Mouse (Mus musculus): ENCODE data around the gene Pmepa1.

Gene Pmepa1

GRCm38 (mm10) chr2:173183836-173184460 is 92.4 kb downstream of the Pmepa1 start:
- DNase-seq, result peak; percentile 31 to 70

GRCm38 (mm10) chr2:173183311-173183710 is 93.0 kb downstream of the Pmepa1 start:
- peak in 1 of 2 experiments; percentile 12 for DNase-seq

- DNase-seq, result peak in 1 of 2 experiments; percentile 14
Observed at GRCm38 (mm10) chr2:173182796-173183195, 93.5 kb downstream of the Pmepa1 start.

GRCm38 (mm10) chr2:173181901-173182300 is 94.4 kb downstream of the Pmepa1 start:
- no peak for DNase-seq

DNA sequence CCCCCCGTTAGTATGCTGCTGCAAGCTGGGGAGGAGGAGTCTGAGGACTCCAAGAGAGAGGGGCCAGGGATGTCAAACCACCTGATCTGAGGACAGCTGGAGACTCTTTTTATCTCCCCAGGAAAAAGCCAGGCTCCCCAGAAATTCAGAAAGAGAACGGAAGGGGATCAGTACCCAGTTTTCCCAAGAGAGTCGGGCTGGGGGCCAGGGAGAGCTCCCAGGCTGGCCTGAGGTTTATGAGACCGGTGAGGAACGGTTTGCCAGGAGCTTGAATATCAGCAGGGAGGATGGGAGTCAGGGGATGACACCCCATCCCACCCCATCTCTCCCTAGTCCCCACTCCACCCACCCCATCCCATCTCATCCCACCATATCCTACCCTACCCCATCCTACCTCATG is 94.8 kb downstream of the Pmepa1 start:
- DNase-seq, result no peak

- DNase-seq, result no peak
Observed at GRCm38 (mm10) chr2:173180721-173181388, 95.5 kb downstream of the Pmepa1 start.

GRCm38 (mm10) chr2:173180026-173180425 is 96.3 kb downstream of the Pmepa1 start:
- DNase-seq, result no peak

- DNase-seq, result peak in 1 of 2 experiments; percentile 16
Observed at GRCm38 (mm10) chr2:173179046-173179445, 97.3 kb downstream of the Pmepa1 start.

DNA sequence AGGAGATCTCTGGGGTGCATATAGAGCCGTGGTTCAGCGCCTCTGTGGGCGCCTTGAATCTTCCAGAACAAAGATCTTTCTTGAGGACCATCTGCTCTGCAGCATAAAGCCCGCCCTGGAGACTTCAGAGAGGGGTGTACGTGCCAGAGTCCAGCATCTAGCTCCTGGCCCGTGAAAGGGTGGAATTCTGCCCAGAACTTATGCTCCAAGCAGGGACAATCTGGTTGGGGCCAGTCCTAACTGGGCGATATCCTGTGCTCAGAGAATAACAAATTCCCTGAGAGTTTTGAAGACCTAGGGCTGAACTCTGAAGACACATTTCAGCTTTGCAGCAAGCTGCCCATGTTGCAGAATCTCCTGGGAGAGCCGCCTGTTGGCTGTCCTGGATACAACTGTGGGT is 98.4 kb downstream of the Pmepa1 start:
- peak in 1 of 2 experiments; percentile 22 for DNase-seq

DNA sequence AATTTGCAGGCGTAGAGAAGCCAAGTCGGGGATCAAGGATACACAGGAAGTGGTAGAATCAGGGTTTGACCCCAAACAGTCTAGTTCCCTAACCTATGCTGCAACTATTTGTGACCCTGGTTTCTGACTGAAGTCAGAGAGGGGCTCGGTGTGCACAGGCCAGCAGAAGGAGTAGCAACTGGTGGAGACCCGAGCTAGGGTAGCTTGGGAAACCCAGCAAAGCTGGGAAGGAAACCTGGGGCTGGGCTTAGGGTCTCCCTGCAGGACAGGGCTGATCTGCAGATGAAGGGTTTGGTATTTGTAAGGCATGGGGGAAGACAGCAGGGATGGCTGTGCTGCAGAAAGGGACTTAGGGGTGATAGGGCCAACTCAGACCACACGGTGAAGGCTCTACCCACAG is 98.9 kb downstream of the Pmepa1 start:
- DNase-seq, result no peak

DNA sequence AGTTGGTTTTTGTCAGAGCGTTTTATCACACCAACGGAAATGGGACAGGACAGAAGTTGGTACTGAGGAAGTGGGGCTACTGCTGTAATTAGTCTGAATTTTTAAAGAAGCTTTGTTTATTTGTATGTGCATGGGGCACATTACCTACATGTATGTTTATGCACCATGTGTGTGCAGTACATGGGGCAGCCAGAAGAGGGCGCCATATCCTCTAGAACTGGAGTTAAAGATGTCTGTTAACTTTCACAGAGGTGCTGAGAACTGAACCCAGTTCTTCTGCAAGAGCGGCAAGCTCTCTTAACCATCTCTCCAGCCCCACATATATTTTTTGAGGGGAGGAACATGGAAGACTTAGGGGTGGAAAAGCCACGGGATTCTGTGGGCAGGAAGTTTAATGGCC is 100.6 kb downstream of the Pmepa1 start:
- DNase-seq, result no peak

- DNase-seq, result no peak
Observed at GRCm38 (mm10) chr2:173174569-173174968, 101.8 kb downstream of the Pmepa1 start.

All from lung, postnatal 4 days (tissue).